Mouse (Mus musculus): ENCODE measurements around the gene Thsd4.

DNA sequence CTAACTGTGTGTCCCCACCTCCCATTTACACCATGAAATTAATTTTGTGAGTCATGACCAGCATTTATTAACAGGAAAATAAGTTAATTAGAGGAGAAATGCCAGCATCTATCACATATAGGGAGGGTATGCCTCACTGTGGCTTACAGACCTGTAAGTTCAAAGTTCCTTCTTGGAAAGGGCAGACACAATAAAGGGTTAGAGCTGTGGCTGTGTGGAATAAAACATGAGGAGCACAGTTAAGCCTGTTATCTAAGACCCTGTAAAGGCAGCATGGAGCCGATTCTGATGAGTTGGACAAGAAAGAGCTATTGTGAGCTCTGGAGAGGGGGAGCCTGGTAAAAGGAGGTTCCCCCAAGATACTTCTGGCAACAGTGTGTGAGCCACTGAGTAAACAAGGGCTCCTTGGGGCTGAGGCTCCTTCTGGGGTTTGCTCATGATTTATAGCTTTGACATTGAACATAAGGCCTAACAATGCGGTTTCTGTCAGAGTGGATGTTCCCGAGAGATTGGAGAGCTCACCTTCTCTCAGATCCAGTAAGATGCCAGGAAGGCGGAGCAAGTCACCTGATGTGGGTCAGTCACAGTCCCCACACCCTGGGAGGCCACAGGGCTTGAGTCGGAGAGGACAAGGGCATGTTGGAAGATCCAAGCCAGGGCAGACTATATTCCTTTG is 20.2 kb downstream of the Thsd4 start:
- no peak for TF ChIP-seq CTCF (IDR thresholded peaks at IDR 0.05; ENCODE audit: extremely low read depth, insufficient read length, insufficient replicate concordance, low read depth, low read length)
- no peak for TF ChIP-seq POLR2A (IDR thresholded peaks at IDR 0.05; ENCODE audit: low read depth, low read length)

Data from small intestine, adult 2 months (tissue).